Mouse (Mus musculus) hindbrain, embryonic 16.5 days (tissue): ENCODE data around the gene Socs2. TPM values are rescaled to one million over a fixed set of nuclear protein-coding genes. Genes with fewer than 3 reads are reported as not detected.
A peak's percentile ranks its signal among the peaks of the same experiment; 100 is the strongest.
"Not testable (repeated sequence)": the region's sequence is repeated elsewhere in the genome, so short reads cannot be mapped to it uniquely, and the experiment has no call there.

ENCODE experiments used
- ATAC-seq: fragments of 200-750 bp; cut with Nextera tagmentation; 2 replicates; pipeline ENCODE4 v1.8.0; 2017; ENCODE audit warnings: moderate TSS enrichment, moderate library complexity
- H3K27ac ChIP-seq: fragments of 300-500 bp; sonication (generic); 2 replicates; pipeline ENCODE4 v1.5.1; 2014; ENCODE audit warnings: low read depth, mild to moderate bottlenecking, control low read depth, low read length, moderate library complexity
- H3K27me3 ChIP-seq: fragments of 300-500 bp; sonication (generic); replicated peaks from 2 replicates; pipeline ENCODE4 v1.6.1; 2014; ENCODE audit warnings: low read length; ENCODE audit not compliant: control insufficient read depth, insufficient read depth
- H3K36me3 ChIP-seq: fragments of 300-500 bp; sonication (generic); 2 replicates; pipeline ENCODE4 v1.6.1; 2014; ENCODE audit warnings: mild to moderate bottlenecking, low read length, moderate library complexity, mixed read lengths; ENCODE audit not compliant: control insufficient read depth, insufficient read depth
- H3K4me1 ChIP-seq: fragments of 300-500 bp; sonication (generic); 2 replicates; pipeline ENCODE4 v1.6.1; 2014; ENCODE audit warnings: low read depth, low read length; ENCODE audit not compliant: control insufficient read depth, insufficient read depth
- H3K4me2 ChIP-seq: fragments of 300-500 bp; sonication (generic); 2 replicates; pipeline ENCODE4 v1.6.1; 2014; ENCODE audit warnings: mild to moderate bottlenecking, low read length, control low read depth, moderate library complexity
- H3K4me3 ChIP-seq: fragments of 300-500 bp; sonication (generic); 2 replicates; pipeline ENCODE4 v1.5.1; 2014; ENCODE audit warnings: mild to moderate bottlenecking, low read length, control low read depth, moderate library complexity
- H3K9ac ChIP-seq: fragments of 300-500 bp; sonication (generic); 2 replicates; pipeline ENCODE4 v1.6.1; 2014; ENCODE audit warnings: low read depth, mild to moderate bottlenecking, control low read depth, low read length, moderate library complexity
- H3K9me3 ChIP-seq: fragments of 300-500 bp; sonication (generic); 2 replicates; pipeline ENCODE4 v1.6.1; 2014; ENCODE audit warnings: mild to moderate bottlenecking, low read length, moderate library complexity; ENCODE audit not compliant: control insufficient read depth
- WGBS: fragments of 180-500 bp; shearing (Covaris S2); extraction: QIAGEN DNeasy Blood & Tissue Kit; methylation state at CpG from one replicate; pipeline ENCODE4 v1.1.7; 2014; 5-methylcytosine and 5-hydroxymethylcytosine counted together
- polyA plus RNA-seq: library from polyadenylated mRNA; unstranded; fragments of >200 nt; fragmentation: Nextera tagmentation; extraction: Ambion mirVana; gene quantifications from 2 replicates; pipeline ENCODE4 v1.2.1, GENCODE M21; 2015

Gene Socs2
- polyA plus RNA-seq, 1 experiment from 2014 or later = 122 TPM

DNA sequence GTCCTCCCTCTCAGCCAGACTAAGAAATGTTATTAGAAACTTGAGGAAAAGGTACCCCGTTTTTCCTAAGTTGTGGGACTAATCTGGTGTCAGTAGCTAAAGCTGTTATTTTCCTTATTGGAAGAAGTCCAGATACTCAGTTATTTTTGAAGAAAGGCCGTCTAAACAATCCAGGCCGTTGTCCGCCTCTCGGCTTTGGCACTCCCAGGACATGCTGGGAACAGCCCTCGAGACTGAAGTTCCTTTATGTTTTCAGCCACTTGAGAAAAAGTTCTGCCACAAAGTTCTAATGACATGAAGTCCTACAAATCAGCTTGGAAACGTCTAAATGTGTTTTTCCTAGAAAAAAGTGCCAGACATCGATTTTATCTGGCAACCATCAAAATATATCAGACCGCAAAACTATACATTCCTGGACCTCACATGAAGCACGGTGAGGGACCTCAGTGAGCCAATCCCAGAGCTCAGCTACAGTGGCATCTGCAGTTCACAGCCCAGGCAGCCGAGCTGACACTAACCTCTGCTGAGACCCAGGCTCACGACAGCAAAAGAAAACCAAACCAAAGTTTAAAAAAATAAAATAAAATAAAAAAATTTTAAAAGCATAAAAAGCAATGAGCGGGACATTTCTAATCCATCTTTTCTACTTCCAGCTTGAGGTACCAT lies 17.2 kb downstream of the Socs2 start:
- no peak overlapping the region for H3K27ac ChIP-seq
- no peak overlapping the region for H3K4me3 ChIP-seq
- H3K27me3 ChIP-seq = no peaks in the 10 kb centered on the region
- H3K9ac ChIP-seq = no peak overlapping the region; the same call in 1 of the 2 replicates
- WGBS = 44% methylated on average over 13 of the region's 13 CpGs
- H3K9me3 ChIP-seq = no peaks in the 10 kb centered on the region
- H3K36me3 ChIP-seq = no peaks in the 10 kb centered on the region; the same call in 1 of the 2 replicates
- H3K4me1 ChIP-seq = no peaks in the 10 kb centered on the region; the same call in none of the 2 replicates
- H3K4me2 ChIP-seq = peak overlapping the region; percentile 5; the same call in 1 of the 2 replicates
- no peak for ATAC-seq

- H3K9me3 ChIP-seq = no peaks in the 10 kb centered on the region
- H3K36me3 ChIP-seq = no peaks in the 10 kb centered on the region; the same call in 1 of the 2 replicates
- H3K9ac ChIP-seq = peak overlapping the region; percentile 67
- WGBS = 4% methylated on average over 18 of the region's 18 CpGs
- peak; percentile 81 for ATAC-seq
- no peak overlapping the region for H3K27ac ChIP-seq
- H3K27me3 ChIP-seq = no peaks in the 10 kb centered on the region
- H3K4me2 ChIP-seq = peak overlapping the region; percentile 80
- H3K4me3 ChIP-seq = peak overlapping the region; percentile 44
- H3K4me1 ChIP-seq = no peaks in the 10 kb centered on the region; the same call in none of the 2 replicates
These were observed 18.5 kb downstream of the Socs2 start for GRCm38 (mm10) chr10:95398489-95398888.

DNA sequence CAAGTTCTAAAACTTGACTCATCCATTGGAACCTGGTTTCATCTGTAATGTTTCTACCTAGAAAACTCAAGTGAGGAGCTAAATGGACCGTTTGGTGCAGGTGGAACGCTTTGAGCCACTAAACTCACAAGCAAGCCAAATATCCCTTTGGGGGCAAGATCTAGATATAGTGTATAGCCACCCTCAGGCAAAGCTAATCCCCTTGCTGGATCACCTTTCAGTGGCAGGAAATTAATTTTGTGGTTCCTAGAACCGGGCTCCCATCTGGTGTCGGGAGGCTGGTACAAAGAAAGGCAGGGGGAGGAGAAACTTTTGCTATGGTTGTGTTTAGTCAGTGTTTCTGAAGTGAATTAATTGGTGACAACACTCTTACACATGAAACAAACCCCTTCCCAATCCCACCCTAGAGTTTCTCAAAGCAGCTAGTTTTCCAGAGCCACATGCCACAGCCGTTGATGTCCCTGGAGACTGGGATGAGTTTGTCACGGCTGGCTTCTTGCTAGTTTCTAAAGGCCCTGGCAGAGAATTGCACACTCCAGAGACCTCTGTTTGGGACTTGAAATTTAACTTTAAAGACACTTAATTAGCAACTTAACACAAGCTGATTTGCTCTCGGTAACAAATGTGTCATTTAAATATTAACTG lies 19.7 kb downstream of the Socs2 start:
- no peak overlapping the region for H3K4me3 ChIP-seq
- no peak overlapping the region for H3K27ac ChIP-seq
- H3K9me3 ChIP-seq = no peaks in the 10 kb centered on the region
- H3K4me1 ChIP-seq = no peaks in the 10 kb centered on the region; the same call in none of the 2 replicates
- WGBS = 33% methylated on average over 7 of the region's 7 CpGs
- H3K4me2 ChIP-seq = no peak overlapping the region
- ATAC-seq = no peak
- no peaks in the 10 kb centered on the region for H3K36me3 ChIP-seq
- H3K9ac ChIP-seq = no peak overlapping the region
- H3K27me3 ChIP-seq = no peaks in the 10 kb centered on the region

DNA sequence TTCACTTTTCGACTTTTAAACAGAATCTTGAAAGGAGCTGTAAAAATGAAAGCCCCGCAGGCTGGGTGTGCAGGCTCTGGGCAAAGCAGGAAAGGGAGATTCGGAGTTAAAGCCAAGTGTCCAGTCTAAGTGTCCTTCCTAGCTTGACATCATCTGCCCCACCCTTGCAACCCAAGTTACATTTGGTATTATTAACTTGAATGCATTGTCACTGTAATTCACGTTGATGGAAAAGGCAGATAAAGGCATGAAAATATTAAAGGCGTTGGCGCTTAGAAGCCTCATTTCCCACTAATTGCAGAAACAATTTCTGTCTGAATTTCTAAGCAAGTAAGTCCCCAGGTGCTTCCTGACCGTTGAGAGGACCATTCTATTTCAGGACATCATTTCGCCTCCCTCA lies 20.6 kb downstream of the Socs2 start:
- 68% methylated on average over 8 of the region's 8 CpGs for WGBS
- no peak for ATAC-seq
- Histone ChIP-seq H3K4me3 (no peak overlapping the region), H3K36me3 (no peaks in the 10 kb centered on the region), H3K27ac (no peak overlapping the region), H3K27me3 (no peaks in the 10 kb centered on the region), H3K4me1 (no peaks in the 10 kb centered on the region; the same call in none of the 2 replicates), H3K9ac (no peak overlapping the region), H3K9me3 (no peaks in the 10 kb centered on the region), H3K4me2 (no peak overlapping the region)

DNA sequence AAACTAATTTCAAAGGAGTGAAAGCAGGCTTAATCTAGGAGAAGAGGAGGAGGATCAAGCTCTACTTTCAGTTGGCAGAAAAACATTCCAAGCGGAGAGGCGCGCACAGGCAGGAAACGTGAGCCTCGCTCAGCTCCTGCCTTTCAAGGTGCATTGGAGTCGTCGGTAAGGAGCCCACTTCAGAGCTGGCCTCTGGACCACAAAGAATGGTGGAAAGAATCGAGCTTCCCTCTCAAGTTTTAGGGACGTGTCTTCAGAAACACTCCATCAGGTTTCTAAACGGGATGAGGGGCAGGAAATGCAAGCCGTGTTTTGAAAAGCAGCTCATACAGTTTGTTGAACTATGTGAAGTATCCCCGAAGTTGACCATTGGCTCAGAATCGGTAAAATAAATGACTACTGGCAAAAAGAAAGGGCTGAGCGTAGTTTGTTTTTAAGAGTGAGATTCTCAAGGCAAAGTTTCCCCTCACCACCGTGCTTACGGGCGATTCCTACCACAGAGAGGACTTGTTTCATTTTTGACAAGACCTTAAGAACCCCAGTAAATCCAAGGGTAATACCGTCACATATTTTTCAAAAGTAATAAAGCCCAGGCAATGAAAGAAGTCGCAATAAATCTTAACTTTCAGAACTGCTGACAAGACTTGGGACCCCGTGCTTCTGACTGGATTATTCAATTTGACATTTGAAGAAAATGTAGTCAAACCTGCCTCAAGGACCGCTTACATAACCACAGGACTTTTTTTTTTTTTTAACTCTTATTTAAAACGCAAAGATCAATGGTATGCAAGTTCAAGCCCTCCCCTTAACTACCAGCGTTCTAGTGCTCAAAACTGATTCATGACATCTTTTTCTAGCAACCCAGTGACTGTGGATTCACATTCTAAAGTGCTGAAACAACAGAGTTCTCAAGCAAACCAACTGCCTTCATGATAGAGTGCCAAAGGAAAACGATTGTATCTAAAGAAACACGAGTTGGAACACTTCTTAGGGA lies 21.9 kb downstream of the Socs2 start:
- H3K4me1 ChIP-seq = no peaks in the 10 kb centered on the region; the same call in none of the 2 replicates
- H3K9ac ChIP-seq = no peak overlapping the region
- WGBS = 56% methylated on average over 25 of the region's 25 CpGs
- H3K4me3 ChIP-seq = no peak overlapping the region
- ATAC-seq = no peak
- H3K36me3 ChIP-seq = no peaks in the 10 kb centered on the region
- no peaks in the 10 kb centered on the region for H3K27me3 ChIP-seq
- H3K27ac ChIP-seq = no peak overlapping the region
- peak overlapping the region; percentile 14 for H3K4me2 ChIP-seq
- no peaks in the 10 kb centered on the region for H3K9me3 ChIP-seq

DNA sequence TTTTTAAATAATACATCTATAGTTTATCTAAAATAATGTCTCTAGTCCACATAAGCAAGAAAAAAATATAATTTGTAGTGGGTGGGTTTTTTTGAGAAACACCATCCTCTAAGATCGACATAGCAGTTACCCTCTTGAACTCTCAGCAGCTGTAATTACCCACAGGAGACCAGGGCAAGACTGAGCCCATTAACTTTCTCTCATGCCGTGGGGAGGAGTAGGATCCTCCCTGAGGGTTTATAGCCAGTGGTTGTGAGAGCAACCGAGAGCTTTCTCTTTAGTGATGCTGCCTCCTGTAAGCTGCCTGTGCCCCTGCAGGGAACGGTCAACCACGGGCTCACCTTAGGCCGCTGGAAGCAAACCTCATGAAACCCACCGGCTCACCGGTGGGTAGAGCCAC lies 24.9 kb downstream of the Socs2 start:
- H3K4me3 ChIP-seq = no peak overlapping the region
- H3K4me1 ChIP-seq = no peaks in the 10 kb centered on the region
- WGBS = 66% methylated on average over 8 of the region's 8 CpGs
- no peaks in the 10 kb centered on the region for H3K36me3 ChIP-seq
- no peak overlapping the region for H3K27ac ChIP-seq
- H3K4me2 ChIP-seq = no peak overlapping the region
- no peaks in the 10 kb centered on the region for H3K9me3 ChIP-seq
- H3K27me3 ChIP-seq = no peaks in the 10 kb centered on the region
- no peak overlapping the region for H3K9ac ChIP-seq
- no peak for ATAC-seq

- ATAC-seq = no peak
- Histone ChIP-seq H3K9ac (no peak overlapping the region), H3K36me3 (no peaks in the 10 kb centered on the region), H3K4me1 (no peaks in the 10 kb centered on the region), H3K4me2 (no peak overlapping the region), H3K27ac (no peak overlapping the region), H3K27me3 (no peaks in the 10 kb centered on the region), H3K4me3 (no peak overlapping the region), H3K9me3 (no peaks in the 10 kb centered on the region)
- WGBS = 89% methylated on average over 9 of the region's 9 CpGs
These were observed 26.1 kb downstream of the Socs2 start for GRCm38 (mm10) chr10:95390871-95391270.

DNA sequence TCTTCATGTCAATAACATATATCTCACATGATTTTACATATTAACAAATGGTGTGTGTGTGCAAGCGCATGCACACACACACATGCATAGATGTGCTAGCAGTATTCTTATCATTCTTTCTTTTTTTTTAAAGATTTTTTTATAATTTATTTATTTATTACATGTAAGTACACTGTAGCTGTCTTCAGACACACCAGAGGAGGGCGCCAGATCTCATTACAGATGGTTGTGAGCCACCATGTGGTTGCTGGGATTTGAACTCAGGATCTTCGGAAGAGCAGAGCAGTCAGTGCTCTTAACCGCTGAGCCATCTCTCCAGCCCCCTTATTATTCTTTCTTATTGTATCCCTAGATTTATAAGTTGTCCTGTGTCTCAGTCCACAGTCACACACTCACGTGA lies 27.2 kb downstream of the Socs2 start:
- not testable (repeated sequence) for H3K27ac ChIP-seq, H3K27me3 ChIP-seq, H3K4me3 ChIP-seq, H3K4me1 ChIP-seq, H3K9me3 ChIP-seq, H3K36me3 ChIP-seq, H3K4me2 ChIP-seq, ATAC-seq, H3K9ac ChIP-seq
- WGBS = 92% methylated on average over 5 of the region's 5 CpGs
